Mouse (Mus musculus) layer of hippocampus, adult 11-12 months (tissue): ENCODE data around the gene Olfr592.
"Not testable (repeated sequence)": the region's sequence is repeated elsewhere in the genome, so short reads cannot be mapped to it uniquely, and the experiment has no call there.

Source experiments
- DNase-seq: peaks from one replicate; pipeline ENCODE4 v3.0.0; 2022; ENCODE audit warnings: low spot score

The Olfr592 gene

GRCm38 (mm10) chr7:103184503-103184902, at the start of gene Olfr592:
Gene Olfr592, plus strand, starts transcription at chr7:103184803.
- not testable (repeated sequence) for DNase-seq

GRCm38 (mm10) chr7:103140579-103140978, 44.0 kb upstream of the Olfr592 start, which contains the start of gene Olfr588-ps1:
Gene Olfr588-ps1, plus strand, starts transcription at chr7:103140879.
- DNase-seq: no peak

- no peak for DNase-seq
These were observed 28.3 kb upstream of the Olfr592 start, which contains the start of gene Olfr589 for GRCm38 (mm10) chr7:103156256-103156655. Gene Olfr589, minus strand, starts transcription at chr7:103156356.

- no peak for DNase-seq
These were observed 14.9 kb upstream of the Olfr592 start for GRCm38 (mm10) chr7:103169697-103170096.

- no peak for DNase-seq
These were observed 6.4 kb upstream of the Olfr592 start, which contains the start of gene Olfr591 for GRCm38 (mm10) chr7:103178240-103178639. Gene Olfr591, minus strand, starts transcription at chr7:103178340.

GRCm38 (mm10) chr7:103211562-103211961, 27.0 kb downstream of the Olfr592 start, which contains the start of gene Olfr593:
Gene Olfr593, plus strand, starts transcription at chr7:103211862.
- DNase-seq: no peak

GRCm38 (mm10) chr7:103212050-103212449, 27.4 kb downstream of the Olfr592 start:
- DNase-seq: not testable (repeated sequence)

- no peak for DNase-seq
These were observed 32.1 kb downstream of the Olfr592 start, which contains the start of gene Olfr594 for GRCm38 (mm10) chr7:103216696-103217095. Gene Olfr594, plus strand, starts transcription at chr7:103216996.
